Mouse (Mus musculus): Measurements from ENCODE around the gene Fyn.

DNA sequence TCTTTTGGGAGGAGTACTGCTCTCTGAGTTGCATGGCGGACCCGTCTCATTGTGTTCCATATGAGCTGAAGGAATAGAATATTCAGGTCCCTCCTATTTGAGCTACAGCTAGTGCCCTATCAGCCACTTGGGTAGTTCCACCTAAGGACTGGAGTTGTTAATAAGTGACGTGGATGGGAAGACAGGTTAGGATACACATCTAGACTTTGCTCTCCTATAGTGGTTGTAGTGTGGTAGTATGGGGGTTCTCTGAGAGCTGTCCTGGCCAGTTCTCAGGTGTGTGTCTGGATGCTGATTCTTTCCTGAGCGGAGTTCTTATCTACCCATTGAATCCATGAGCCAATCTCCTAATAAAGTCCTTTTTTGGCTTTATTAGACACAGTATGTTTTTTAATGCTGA, 4.5 kb upstream of the Fyn start:
- TF ChIP-seq CTCF (IDR thresholded peaks at IDR 0.05; ENCODE audit: low read depth) (no peak), EP300 (IDR thresholded peaks at IDR 0.05; ENCODE audit: low read depth) (no peak)
